Mouse (Mus musculus) MEL (cell line): Measurements from ENCODE around the gene 1700092M07Rik. TPM values are rescaled to one million over a fixed set of nuclear protein-coding genes. Genes with fewer than 3 reads are reported as not detected.
"Not testable (repeated sequence)": the region's sequence is repeated elsewhere in the genome, so short reads cannot be mapped to it uniquely, and the experiment has no call there.

Experiments
- DNase-seq: peaks from one replicate; pipeline ENCODE4 v3.0.0; 2011; ENCODE audit warnings: low read depth, low spot score
- H3K27ac ChIP-seq: 2 replicates; pipeline ENCODE4 v1.5.1; 2012; ENCODE audit warnings: low read depth, mild to moderate bottlenecking, control low read depth, low read length, moderate library complexity; ENCODE audit not compliant: control insufficient read depth
- H3K27me3 ChIP-seq, 2 experiments: fragments of 150-350 bp in 1 of 2; sonication (generic) in 1 of 2; 2 replicates each; pipeline ENCODE4 v1.6.1; 2012; ENCODE audit warnings: low read length in 2 of 2, mild to moderate bottlenecking in 2 of 2, improper control_type of control experiment in 1 of 2, moderate library complexity in 1 of 2; ENCODE audit not compliant: insufficient read depth in 2 of 2, control insufficient read depth in 1 of 2
- H3K36me3 ChIP-seq, 2 experiments: 2 replicates each; pipeline ENCODE4 v1.6.1; 2012 to 2014; ENCODE audit warnings: low read length in 2 of 2, improper control_type of control experiment in 1 of 2, inconsistent platforms in 1 of 2, mild to moderate bottlenecking in 1 of 2; ENCODE audit not compliant: insufficient read depth in 2 of 2, control insufficient read depth in 1 of 2
- H3K4me1 ChIP-seq, 2 experiments: fragments of 150-350 bp in 1 of 2; sonication (generic) in 1 of 2; 2 replicates each; pipeline ENCODE4 v1.6.1; 2012; ENCODE audit warnings: low read length in 2 of 2, improper control_type of control experiment in 1 of 2, mild to moderate bottlenecking in 1 of 2; ENCODE audit not compliant: insufficient read depth in 2 of 2, control insufficient read depth in 1 of 2
- H3K4me3 ChIP-seq, 2 experiments: fragments of 150-350 bp in 1 of 2; sonication (generic) in 1 of 2; 2 replicates each; pipeline ENCODE4 v1.5.1; 2012; ENCODE audit warnings: low read depth in 2 of 2, low read length in 2 of 2, mild to moderate bottlenecking in 2 of 2, moderate library complexity in 2 of 2, control low read depth in 1 of 2, improper control_type of control experiment in 1 of 2; ENCODE audit not compliant: control insufficient read depth in 1 of 2, insufficient read depth in 1 of 2
- H3K79me2 ChIP-seq: 2 replicates; pipeline ENCODE4 v1.6.1; 2012; ENCODE audit warnings: mild to moderate bottlenecking, low read length, moderate library complexity; ENCODE audit not compliant: control insufficient read depth, poor library complexity, insufficient read depth
- H3K9ac ChIP-seq: 2 replicates; pipeline ENCODE4 v1.6.1; 2012; ENCODE audit warnings: low read depth, mild to moderate bottlenecking, control low read depth, low read length, moderate library complexity; ENCODE audit not compliant: control insufficient read depth, poor library complexity, severe bottlenecking
- H3K9me3 ChIP-seq: fragments of 150-350 bp; sonication (generic); replicated peaks from 2 replicates; pipeline ENCODE4 v1.6.1; 2012; ENCODE audit warnings: mild to moderate bottlenecking, low read length, improper control_type of control experiment, moderate library complexity; ENCODE audit not compliant: insufficient read depth
- BHLHE40 ChIP-seq: IDR thresholded peaks from 2 replicates; pipeline ENCODE4 v1.6.1; 2012; ENCODE audit warnings: low read depth, mild to moderate bottlenecking, inconsistent platforms, low read length, improper control_type of control experiment, borderline replicate concordance
- CHD2 ChIP-seq: IDR thresholded peaks from 2 replicates; pipeline ENCODE4 v1.6.1; 2011; ENCODE audit warnings: low read length, improper control_type of control experiment
- CTCF ChIP-seq, 3 experiments: IDR thresholded peaks in 2 of 3; conservative IDR thresholded peaks in 1 of 3; 2 replicates each; pipeline ENCODE4 v1.5.1; 2011 to 2012; ENCODE audit warnings: low read length in 3 of 3, low read depth in 2 of 3, mild to moderate bottlenecking in 2 of 3, improper control_type of control experiment in 1 of 3, inconsistent platforms in 1 of 3, mixed read lengths in 1 of 3, moderate library complexity in 1 of 3; ENCODE audit not compliant: control insufficient read depth in 1 of 3, insufficient read depth in 1 of 3, poor library complexity in 1 of 3, severe bottlenecking in 1 of 3
- ELF1 ChIP-seq: IDR thresholded peaks from 2 replicates; pipeline ENCODE4 v1.6.1; 2014; ENCODE audit warnings: low read depth, mild to moderate bottlenecking, inconsistent platforms, low read length, improper control_type of control experiment, moderate library complexity
- EP300 ChIP-seq, 2 experiments: IDR thresholded peaks; 2 replicates each; pipeline ENCODE4 v1.6.1; 2011; ENCODE audit warnings: improper control_type of control experiment in 2 of 2, low read length in 2 of 2, low read depth in 1 of 2, mild to moderate bottlenecking in 1 of 2
- ETS1 ChIP-seq: IDR thresholded peaks from 2 replicates; pipeline ENCODE4 v1.6.1; 2012; ENCODE audit warnings: low read depth, mild to moderate bottlenecking, inconsistent platforms, low read length, improper control_type of control experiment, moderate library complexity
- GATA1 ChIP-seq: IDR thresholded peaks from 2 replicates; pipeline ENCODE4 v1.6.1; 2011; ENCODE audit warnings: low read depth, low read length, improper control_type of control experiment
- MAX ChIP-seq: IDR thresholded peaks from 2 replicates; pipeline ENCODE4 v1.6.1; 2011; ENCODE audit warnings: low read length, improper control_type of control experiment
- MXI1 ChIP-seq: IDR thresholded peaks from 2 replicates; pipeline ENCODE4 v1.6.1; 2011; ENCODE audit warnings: mild to moderate bottlenecking, low read depth, low read length, improper control_type of control experiment
- MYB ChIP-seq: IDR thresholded peaks from 2 replicates; pipeline ENCODE4 v1.6.1; 2011; ENCODE audit warnings: mild to moderate bottlenecking, low read depth, low read length, improper control_type of control experiment
- MYC ChIP-seq: IDR thresholded peaks from 2 replicates; pipeline ENCODE4 v1.6.1; 2011; ENCODE audit warnings: low read depth, mild to moderate bottlenecking, low read length, improper control_type of control experiment, moderate library complexity
- NELFE ChIP-seq: IDR thresholded peaks from 2 replicates; pipeline ENCODE4 v1.6.1; 2011; ENCODE audit warnings: low read depth, low read length, improper control_type of control experiment
- POLR2A ChIP-seq, 2 experiments: IDR thresholded peaks; 2 replicates each; pipeline ENCODE4 v1.6.1; 2011 to 2012; ENCODE audit warnings: low read length in 2 of 2, mild to moderate bottlenecking in 2 of 2, control low read depth in 1 of 2, improper control_type of control experiment in 1 of 2, low read depth in 1 of 2, moderate library complexity in 1 of 2; ENCODE audit not compliant: control insufficient read depth in 1 of 2, insufficient read depth in 1 of 2, poor library complexity in 1 of 2
- POLR2AphosphoS2 ChIP-seq: IDR thresholded peaks from 2 replicates; pipeline ENCODE4 v1.6.1; 2011; ENCODE audit warnings: low read length, improper control_type of control experiment
- POLR2AphosphoS5 ChIP-seq: IDR thresholded peaks from 2 replicates; pipeline ENCODE4 v1.6.1; 2012; ENCODE audit warnings: low read depth, borderline replicate concordance, mild to moderate bottlenecking, inconsistent platforms, low read length, moderate library complexity, mixed read lengths
- RCOR1 ChIP-seq: IDR thresholded peaks from 2 replicates; pipeline ENCODE4 v1.6.1; 2012; ENCODE audit warnings: low read depth, mild to moderate bottlenecking, inconsistent platforms, low read length, improper control_type of control experiment
- SIN3A ChIP-seq: IDR thresholded peaks from 2 replicates; pipeline ENCODE4 v1.6.1; 2012; ENCODE audit warnings: low read length, improper control_type of control experiment, inconsistent platforms
- SMC3 ChIP-seq: IDR thresholded peaks from 2 replicates; pipeline ENCODE4 v1.6.1; 2011; ENCODE audit warnings: low read depth, low read length, improper control_type of control experiment
- TAL1 ChIP-seq: IDR thresholded peaks from 2 replicates; pipeline ENCODE4 v1.6.1; 2012; ENCODE audit warnings: mild to moderate bottlenecking, inconsistent platforms, low read length, moderate library complexity, mixed read lengths
- TBP ChIP-seq: IDR thresholded peaks from 2 replicates; pipeline ENCODE4 v1.8.0; 2011; ENCODE audit warnings: low read depth, low read length, improper control_type of control experiment
- TCF12 ChIP-seq: IDR thresholded peaks from 2 replicates; pipeline ENCODE4 v1.6.1; 2014; ENCODE audit warnings: low read depth, mild to moderate bottlenecking, inconsistent platforms, low read length, improper control_type of control experiment, moderate library complexity
- UBTF ChIP-seq: IDR thresholded peaks from 2 replicates; pipeline ENCODE4 v1.6.1; 2012; ENCODE audit warnings: low read depth, mild to moderate bottlenecking, inconsistent platforms, low read length, improper control_type of control experiment, moderate library complexity, borderline replicate concordance; ENCODE audit not compliant: insufficient read depth
- ZMIZ1 ChIP-seq: IDR thresholded peaks from 2 replicates; pipeline ENCODE4 v1.6.1; 2012; ENCODE audit warnings: low read depth, mild to moderate bottlenecking, inconsistent platforms, low read length, improper control_type of control experiment, moderate library complexity
- ZNF384 ChIP-seq: IDR thresholded peaks from 2 replicates; pipeline ENCODE4 v1.6.1; 2012; ENCODE audit warnings: low read depth, mild to moderate bottlenecking, inconsistent platforms, low read length, improper control_type of control experiment
- polyA plus RNA-seq, 2 experiments: library from polyadenylated mRNA; stranded (reverse) in 1 of 2; unstranded in 1 of 2; fragments of >175 nt in 1 of 2; fragments of >200 nt in 1 of 2; gene quantifications; 2 replicates each; pipeline versions ENCODE4 v1.2.1 to v1.2.4; 2012; ENCODE audit warnings: low replicate concordance in 2 of 2, low read depth in 1 of 2; ENCODE audit not compliant: insufficient read length in 2 of 2, insufficient read depth in 1 of 2, missing spikeins in 1 of 2
- total RNA-seq: library from RNA; depleted of rRNA; stranded (reverse); fragments of 300-350 nt; gene quantifications from 2 replicates; pipeline ENCODE4 v1.2.3, GENCODE M21; 2012

The 1700092M07Rik gene
- total and polyA plus RNA-seq, 3 experiments, result 3.3 to 4.3 TPM; not detected in 1

- H3K27me3 ChIP-seq, H3K9me3 ChIP-seq, H3K4me3 ChIP-seq: not testable (repeated sequence)
- DNase-seq, result peak; percentile 79
- TF ChIP-seq MYB (0 out of 2 replicates have a peak, but pooled peaks have one; percentile 28), POLR2AphosphoS2 (peak; percentile 99), TBP (0 out of 2 replicates have a peak, but pooled peaks have one; percentile 25), ZNF384 (peak; percentile 46; the same call in 1 of the 2 replicates), ZMIZ1 (peak; percentile 72; the same call in 1 of the 2 replicates), SMC3 (0 out of 2 replicates have a peak, but pooled peaks have one; percentile 10), POLR2A (IDR thresholded peaks at IDR 0.05; ENCODE audit: control insufficient read depth in 1 of 2, insufficient read depth in 1 of 2, low read depth in 1 of 2, low read length in 2 of 2, poor library complexity in 1 of 2) (peak in 1 of 2 experiments; percentile 57; a peak in 2 of 4 replicates), BHLHE40 (0 out of 2 replicates have a peak, but pooled peaks have one; percentile 9), CHD2 (peak; percentile 65), SIN3A (0 out of 2 replicates have a peak, but pooled peaks have one; percentile 38), NELFE (0 out of 2 replicates have a peak, but pooled peaks have one; percentile 21), POLR2AphosphoS5 (peak; percentile 50; the same call in 1 of the 2 replicates)
- TF ChIP-seq, all 39 proteins: peak for 12; not testable (repeated sequence) for 27
- H3K4me1 ChIP-seq, H3K9ac ChIP-seq: not testable (repeated sequence)
- Histone ChIP-seq H3K27ac (0 out of 2 replicates have a peak overlapping the region, but pooled peaks have one; percentile 34), H3K36me3 (peaks cover 9 to 22% of the 10 kb centered on the region in 2 experiments), H3K79me2 (peaks cover 24% of the 10 kb centered on the region)
Observed at GRCm38 (mm10) chr19:8728335-8729099, 12.0 kb upstream of the 1700092M07Rik start.

GRCm38 (mm10) chr19:8734334-8734733 lies 6.2 kb upstream of the 1700092M07Rik start:
- peak; percentile 48 for TF ChIP-seq TAL1
- TF ChIP-seq GATA1, result peak; percentile 70
- TF ChIP-seq CTCF (IDR thresholded peaks at IDR 0.05 in 2 of 3, conservative IDR thresholded peaks at IDR 0.05 in 1 of 3; ENCODE audit: control insufficient read depth in 1 of 3, insufficient read depth in 1 of 3, low read depth in 2 of 3, low read length in 3 of 3, poor library complexity in 1 of 3, severe bottlenecking in 1 of 3), result no peak
- TF ChIP-seq ETS1, result no peak
- 0 out of 2 replicates have a peak, but pooled peaks have one; percentile 42 for TF ChIP-seq SIN3A
- TF ChIP-seq MYC, result no peak
- TF ChIP-seq ELF1, result 0 out of 2 replicates have a peak, but pooled peaks have one; percentile 44
- no peak for TF ChIP-seq UBTF
- TF ChIP-seq RCOR1, result no peak
- peak; percentile 33; the same call in 1 of the 2 replicates for TF ChIP-seq MXI1
- TF ChIP-seq TCF12, result peak; percentile 36; the same call in 1 of the 2 replicates
- peak; percentile 59 to 60; a peak in 3 of 4 replicates for TF ChIP-seq EP300 (IDR thresholded peaks at IDR 0.05; ENCODE audit: low read depth in 1 of 2, low read length in 2 of 2)
- TF ChIP-seq MAX, result peak; percentile 23; the same call in 1 of the 2 replicates
- TF ChIP-seq NELFE, result no peak
- TF ChIP-seq, all 39 proteins: peak for 8
- Histone ChIP-seq H3K27me3 (no peaks in the 10 kb centered on the region), H3K27ac (no peak overlapping the region), H3K79me2 (peaks cover 19% of the 10 kb centered on the region), H3K4me3 (no peak overlapping the region), H3K4me1 (peaks cover 7 to 12% of the 10 kb centered on the region in 2 experiments), H3K9ac (no peak overlapping the region), H3K9me3 (no peaks in the 10 kb centered on the region), H3K36me3 (peaks cover 5 to 16% of the 10 kb centered on the region in 2 experiments)
- DNase-seq, result peak; percentile 50
